Mouse (Mus musculus): Measurements from ENCODE around the gene Dop1b. TPM values are rescaled to one million over a fixed set of nuclear protein-coding genes. Genes with fewer than 3 reads are reported as not detected.
"Not testable (repeated sequence)": the region's sequence is repeated elsewhere in the genome, so short reads cannot be mapped to it uniquely, and the experiment has no call there.

Dop1b gene
- polyA plus RNA-seq, 1 experiment from 2014 or later, result 11.2 TPM

DNA sequence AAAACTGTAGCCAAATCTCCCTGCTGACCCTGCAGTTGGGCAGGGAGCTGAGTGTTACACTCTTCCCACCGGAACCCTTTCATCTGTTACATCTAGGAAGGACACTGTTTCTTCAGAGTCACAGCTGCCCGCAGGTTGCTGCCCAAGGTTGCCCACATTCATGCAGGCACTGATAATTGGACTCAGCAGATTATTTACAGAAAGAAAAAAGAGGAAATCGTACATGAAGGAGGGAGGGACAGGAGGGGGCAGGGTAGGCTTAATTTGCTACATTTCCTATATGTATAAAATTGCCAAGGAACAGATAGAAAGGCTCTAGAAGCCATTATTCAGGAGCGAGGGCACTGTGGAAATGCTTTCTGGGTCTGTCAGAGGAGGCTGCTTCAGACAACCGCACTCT lies 44.9 kb downstream of the Dop1b start:
- Histone ChIP-seq H3K4me2 (no peak overlapping the region), H3K4me3 (replicated peaks) (no peak overlapping the region), H3K27me3 (no peaks in the 10 kb centered on the region), H3K27ac (no peak overlapping the region), H3K36me3 (peaks cover 12% of the 10 kb centered on the region; the same call in 1 of the 2 replicates), H3K4me1 (replicated peaks) (no peaks in the 10 kb centered on the region), H3K9me3 (no peaks in the 10 kb centered on the region), H3K9ac (replicated peaks) (no peak overlapping the region)
- ATAC-seq (ENCODE audit: insufficient number of reproducible peaks, insufficient read depth, low FRiP score, low TSS enrichment, low read depth), result no peak
- 86% methylated on average over 5 of the region's 5 CpGs for WGBS

GRCm38 (mm10) chr16:93763378-93763777 lies 51.7 kb downstream of the Dop1b start:
- no peak for ATAC-seq (ENCODE audit: insufficient number of reproducible peaks, insufficient read depth, low FRiP score, low TSS enrichment, low read depth)
- H3K27me3 ChIP-seq, result no peaks in the 10 kb centered on the region
- no peaks in the 10 kb centered on the region for H3K4me1 ChIP-seq (replicated peaks)
- H3K27ac ChIP-seq, result no peak overlapping the region
- H3K36me3 ChIP-seq, result peaks cover 17% of the 10 kb centered on the region; the same call in 1 of the 2 replicates
- H3K9me3 ChIP-seq, result no peaks in the 10 kb centered on the region
- H3K4me2 ChIP-seq, result no peak overlapping the region
- H3K4me3 ChIP-seq (replicated peaks), result no peak overlapping the region
- 65% methylated on average over 6 of the region's 6 CpGs for WGBS
- no peak overlapping the region for H3K9ac ChIP-seq (replicated peaks)

DNA sequence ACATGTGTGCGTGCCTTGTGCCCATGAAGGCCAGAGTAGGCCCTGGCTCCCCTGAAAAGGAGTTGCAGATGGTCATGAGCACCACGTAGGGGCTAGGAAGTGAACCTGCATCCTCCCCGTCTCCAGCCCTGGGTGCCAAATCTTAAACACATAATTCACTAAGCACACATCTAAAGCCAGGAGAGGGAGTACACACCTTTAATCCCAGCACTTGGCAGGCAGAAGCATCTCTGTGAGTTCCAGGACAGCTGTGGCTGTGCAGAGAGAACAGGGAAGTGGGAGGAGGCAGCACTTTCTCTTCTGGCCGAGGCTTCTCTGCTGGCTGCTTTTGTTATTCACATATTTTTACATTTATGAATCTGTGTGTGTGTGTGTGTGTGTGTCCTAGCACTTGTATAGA lies 52.9 kb downstream of the Dop1b start:
- no peak overlapping the region for H3K27ac ChIP-seq
- no peak overlapping the region for H3K4me3 ChIP-seq (replicated peaks)
- H3K4me2 ChIP-seq, result no peak overlapping the region
- H3K36me3 ChIP-seq, result peaks cover 16% of the 10 kb centered on the region; the same call in 1 of the 2 replicates
- WGBS, result 64% methylated on average over 4 of the region's 4 CpGs
- no peak for ATAC-seq (ENCODE audit: insufficient number of reproducible peaks, insufficient read depth, low FRiP score, low TSS enrichment, low read depth)
- no peaks in the 10 kb centered on the region for H3K9me3 ChIP-seq
- H3K27me3 ChIP-seq, result no peaks in the 10 kb centered on the region
- H3K9ac ChIP-seq (replicated peaks), result no peak overlapping the region
- peaks cover 4% of the 10 kb centered on the region; the same call in 1 of the 2 replicates for H3K4me1 ChIP-seq (replicated peaks)

DNA sequence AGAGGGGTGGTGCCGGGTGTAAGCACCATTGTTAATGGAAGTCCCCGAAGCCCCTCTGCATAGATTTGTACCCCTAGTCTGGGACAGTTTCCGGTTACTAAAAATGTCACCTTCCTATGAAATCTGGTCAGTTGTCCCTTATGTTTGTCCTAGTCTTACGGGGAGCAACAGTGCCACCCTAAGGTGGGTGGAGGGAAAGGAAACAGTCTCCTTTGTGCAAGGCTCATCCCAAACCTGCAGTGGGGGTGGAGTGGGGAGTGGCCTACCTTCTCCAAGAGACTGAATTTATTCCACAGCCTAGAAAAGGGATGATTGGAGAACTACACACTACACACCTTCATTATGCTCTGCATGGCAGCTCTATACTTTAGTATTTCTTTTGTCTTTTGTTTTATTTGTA lies 55.3 kb downstream of the Dop1b start:
- Histone ChIP-seq H3K9ac (replicated peaks) (no peak overlapping the region), H3K4me3 (replicated peaks) (no peak overlapping the region), H3K27me3 (no peaks in the 10 kb centered on the region), H3K4me2 (no peak overlapping the region), H3K36me3 (peaks cover 25% of the 10 kb centered on the region; the same call in 1 of the 2 replicates), H3K4me1 (replicated peaks) (peaks cover 15% of the 10 kb centered on the region; the same call in 1 of the 2 replicates), H3K9me3 (no peaks in the 10 kb centered on the region), H3K27ac (no peak overlapping the region)
- ATAC-seq (ENCODE audit: insufficient number of reproducible peaks, insufficient read depth, low FRiP score, low TSS enrichment, low read depth), result no peak
- WGBS, result 54% methylated on average over 4 of the region's 4 CpGs

- no peak overlapping the region for H3K9ac ChIP-seq (replicated peaks)
- 67% methylated on average over 6 of the region's 6 CpGs for WGBS
- ATAC-seq (ENCODE audit: insufficient number of reproducible peaks, insufficient read depth, low FRiP score, low TSS enrichment, low read depth), result no peak
- peaks cover 15% of the 10 kb centered on the region; the same call in 1 of the 2 replicates for H3K4me1 ChIP-seq (replicated peaks)
- H3K4me3 ChIP-seq (replicated peaks), result no peak overlapping the region
- no peaks in the 10 kb centered on the region for H3K27me3 ChIP-seq
- H3K4me2 ChIP-seq, result no peak overlapping the region
- no peak overlapping the region for H3K27ac ChIP-seq
- peaks cover 20% of the 10 kb centered on the region; the same call in 1 of the 2 replicates for H3K36me3 ChIP-seq
- H3K9me3 ChIP-seq, result no peaks in the 10 kb centered on the region
Observed at GRCm38 (mm10) chr16:93767548-93767947, 55.8 kb downstream of the Dop1b start.

- H3K9ac ChIP-seq (replicated peaks), result no peak overlapping the region
- H3K27ac ChIP-seq, result no peak overlapping the region
- no peaks in the 10 kb centered on the region for H3K27me3 ChIP-seq
- WGBS, result 69% methylated on average over 15 of the region's 15 CpGs
- H3K9me3 ChIP-seq, result no peaks in the 10 kb centered on the region
- H3K4me2 ChIP-seq, result no peak overlapping the region
- no peak for ATAC-seq (ENCODE audit: insufficient number of reproducible peaks, insufficient read depth, low FRiP score, low TSS enrichment, low read depth)
- peaks cover 22% of the 10 kb centered on the region; the same call in 1 of the 2 replicates for H3K36me3 ChIP-seq
- H3K4me3 ChIP-seq (replicated peaks), result no peak overlapping the region
- peaks cover 15% of the 10 kb centered on the region; the same call in 1 of the 2 replicates for H3K4me1 ChIP-seq (replicated peaks)
Observed at GRCm38 (mm10) chr16:93769621-93770020, 57.9 kb downstream of the Dop1b start.

- no peaks in the 10 kb centered on the region for H3K27me3 ChIP-seq
- H3K36me3 ChIP-seq, result peaks cover 19% of the 10 kb centered on the region; the same call in 1 of the 2 replicates
- no peak overlapping the region for H3K4me2 ChIP-seq
- no peaks in the 10 kb centered on the region for H3K9me3 ChIP-seq
- ATAC-seq (ENCODE audit: insufficient number of reproducible peaks, insufficient read depth, low FRiP score, low TSS enrichment, low read depth), result no peak
- peaks cover 15% of the 10 kb centered on the region; the same call in 1 of the 2 replicates for H3K4me1 ChIP-seq (replicated peaks)
- H3K9ac ChIP-seq (replicated peaks), result no peak overlapping the region
- H3K4me3 ChIP-seq (replicated peaks), result no peak overlapping the region
- WGBS, result 69% methylated on average over 32 of the region's 32 CpGs
- H3K27ac ChIP-seq, result no peak overlapping the region
Observed at GRCm38 (mm10) chr16:93770271-93770926, 58.7 kb downstream of the Dop1b start.

DNA sequence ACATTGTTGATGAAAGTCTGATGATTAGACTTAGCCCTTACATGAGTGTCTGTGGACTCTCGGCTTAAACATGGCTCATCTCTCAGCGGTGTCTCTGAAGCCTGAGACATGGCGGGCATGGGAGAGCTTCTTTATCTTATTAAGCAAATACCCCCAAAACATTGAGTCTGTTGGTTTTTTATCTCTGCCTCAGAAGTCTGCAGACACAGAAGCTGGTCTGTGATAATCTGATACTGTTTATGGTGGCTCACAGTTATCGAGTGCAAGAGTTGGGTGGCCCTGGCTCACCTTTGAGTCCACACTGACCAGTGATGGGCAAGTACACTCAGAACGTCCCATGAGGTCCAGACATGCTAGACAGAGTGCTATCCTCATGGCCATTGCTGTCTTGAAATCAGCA lies 63.0 kb downstream of the Dop1b start:
- Histone ChIP-seq H3K27me3 (no peaks in the 10 kb centered on the region), H3K4me3 (replicated peaks) (no peak overlapping the region), H3K27ac (no peak overlapping the region), H3K4me1 (replicated peaks) (peaks cover 19% of the 10 kb centered on the region; the same call in 1 of the 2 replicates), H3K9ac (replicated peaks) (no peak overlapping the region), H3K36me3 (peaks cover 14% of the 10 kb centered on the region; the same call in 1 of the 2 replicates), H3K9me3 (no peaks in the 10 kb centered on the region), H3K4me2 (no peak overlapping the region)
- no peak for ATAC-seq (ENCODE audit: insufficient number of reproducible peaks, insufficient read depth, low FRiP score, low TSS enrichment, low read depth)
- 82% methylated on average over 5 of the region's 5 CpGs for WGBS

GRCm38 (mm10) chr16:93776468-93776867 lies 64.8 kb downstream of the Dop1b start:
- Histone ChIP-seq H3K4me3 (replicated peaks) (no peak overlapping the region), H3K9me3 (no peaks in the 10 kb centered on the region), H3K4me2 (no peak overlapping the region), H3K27me3 (no peaks in the 10 kb centered on the region), H3K36me3 (0 out of 2 replicates have a peak, but pooled peaks cover 5% of the 10 kb centered on the region), H3K4me1 (replicated peaks) (peaks cover 12% of the 10 kb centered on the region), H3K27ac (no peak overlapping the region), H3K9ac (replicated peaks) (no peak overlapping the region)
- 65% methylated on average over 5 of the region's 5 CpGs for WGBS
- no peak for ATAC-seq (ENCODE audit: insufficient number of reproducible peaks, insufficient read depth, low FRiP score, low TSS enrichment, low read depth)

GRCm38 (mm10) chr16:93777247-93777999 lies 65.7 kb downstream of the Dop1b start:
- no peak for ATAC-seq (ENCODE audit: insufficient number of reproducible peaks, insufficient read depth, low FRiP score, low TSS enrichment, low read depth)
- H3K27me3 ChIP-seq, result no peaks in the 10 kb centered on the region
- H3K27ac ChIP-seq, result no peak overlapping the region
- peaks cover 16% of the 10 kb centered on the region for H3K4me1 ChIP-seq (replicated peaks)
- 31% methylated on average over 14 of the region's 14 CpGs for WGBS
- H3K9me3 ChIP-seq, result no peaks in the 10 kb centered on the region
- no peak overlapping the region for H3K9ac ChIP-seq (replicated peaks)
- H3K4me2 ChIP-seq, result no peak overlapping the region
- H3K36me3 ChIP-seq, result 0 out of 2 replicates have a peak, but pooled peaks cover 5% of the 10 kb centered on the region
- no peak overlapping the region for H3K4me3 ChIP-seq (replicated peaks)

GRCm38 (mm10) chr16:93778393-93778792 lies 66.7 kb downstream of the Dop1b start:
- not testable (repeated sequence) for ATAC-seq (ENCODE audit: insufficient number of reproducible peaks, insufficient read depth, low FRiP score, low TSS enrichment, low read depth); H3K27me3 ChIP-seq; H3K4me2 ChIP-seq; H3K9me3 ChIP-seq; H3K36me3 ChIP-seq; H3K27ac ChIP-seq; H3K4me3 ChIP-seq (replicated peaks); H3K9ac ChIP-seq (replicated peaks)
- 80% methylated on average over 4 of the region's 4 CpGs for WGBS
- peaks cover 16% of the 10 kb centered on the region for H3K4me1 ChIP-seq (replicated peaks)
